Mouse (Mus musculus) thymus, postnatal 25 days (tissue): ENCODE measurements around the gene Mymx.
A peak's percentile ranks its signal among the peaks of the same experiment; 100 is the strongest.

Source experiments
- DNase-seq: peaks from one replicate; pipeline ENCODE4 v3.0.0; 2022

The Mymx gene

GRCm38 (mm10) chr17:45608396-45608795 is 6.5 kb upstream of the Mymx start:
- no peak for DNase-seq

GRCm38 (mm10) chr17:45606992-45607879 is 5.3 kb upstream of the Mymx start:
- DNase-seq: no peak

- no peak for DNase-seq
Measured at GRCm38 (mm10) chr17:45602984-45603383, 1.1 kb upstream of the Mymx start.

GRCm38 (mm10) chr17:45601325-45601724 is 577 bp downstream of the Mymx start:
- no peak for DNase-seq

GRCm38 (mm10) chr17:45600267-45600666 is 1.6 kb downstream of the Mymx start:
- DNase-seq: no peak

- no peak for DNase-seq
Measured at GRCm38 (mm10) chr17:45599446-45600242, 2.3 kb downstream of the Mymx start, which contains the start of gene Slc29a1. Gene Slc29a1, minus strand, starts transcription at chr17:45599606.

GRCm38 (mm10) chr17:45598891-45599290 is 3.0 kb downstream of the Mymx start:
- DNase-seq: no peak

GRCm38 (mm10) chr17:45598376-45598775 is 3.5 kb downstream of the Mymx start:
- DNase-seq: no peak

GRCm38 (mm10) chr17:45597787-45598186 is 4.1 kb downstream of the Mymx start:
- no peak for DNase-seq

- DNase-seq: peak; percentile 62
Measured at GRCm38 (mm10) chr17:45596631-45597396, 5.1 kb downstream of the Mymx start.

- no peak for DNase-seq
Measured at GRCm38 (mm10) chr17:45595736-45596390, 6.0 kb downstream of the Mymx start.

GRCm38 (mm10) chr17:45594881-45595735 is 6.8 kb downstream of the Mymx start:
- DNase-seq: peak; percentile 89

GRCm38 (mm10) chr17:45594195-45594594 is 7.7 kb downstream of the Mymx start:
- no peak for DNase-seq

GRCm38 (mm10) chr17:45593479-45593878 is 8.4 kb downstream of the Mymx start:
- DNase-seq: no peak

GRCm38 (mm10) chr17:45592606-45593431 is 9.1 kb downstream of the Mymx start:
- no peak for DNase-seq

- DNase-seq: no peak
Measured at GRCm38 (mm10) chr17:45591701-45592605, 9.9 kb downstream of the Mymx start.

GRCm38 (mm10) chr17:45590410-45590809 is 11.5 kb downstream of the Mymx start:
- no peak for DNase-seq

GRCm38 (mm10) chr17:45589844-45590243 is 12.1 kb downstream of the Mymx start:
- no peak for DNase-seq

GRCm38 (mm10) chr17:45589236-45589635 is 12.7 kb downstream of the Mymx start:
- no peak for DNase-seq
